Mouse (Mus musculus) bone marrow, adult 2 months (tissue): Measurements from ENCODE around the gene Zfp706. TPM values are rescaled to one million over a fixed set of nuclear protein-coding genes. Genes with fewer than 3 reads are reported as not detected.

Experiments used
- H3K27ac ChIP-seq: fragments of 200-500 bp; 2 replicates; pipeline ENCODE4 v1.5.1; 2012; ENCODE audit warnings: low read depth, mild to moderate bottlenecking, control low read depth, inconsistent platforms, low read length; ENCODE audit not compliant: control insufficient read depth, poor library complexity, insufficient read depth
- H3K4me1 ChIP-seq: fragments of 200-500 bp; 2 replicates; pipeline ENCODE4 v1.6.1; 2011; ENCODE audit warnings: low read length; ENCODE audit not compliant: control insufficient read depth, insufficient read depth
- H3K4me3 ChIP-seq: fragments of 200-500 bp; replicated peaks from 2 replicates; pipeline ENCODE3; 2011; ENCODE audit warnings: mild to moderate bottlenecking, low read depth, low read length, control low read depth; ENCODE audit not compliant: control insufficient read depth
- CTCF ChIP-seq: fragments of 200-500 bp; IDR thresholded peaks from 2 replicates; pipeline ENCODE4 v1.5.1; 2011; ENCODE audit warnings: low read length, control low read depth; ENCODE audit not compliant: control insufficient read depth, insufficient read depth
- POLR2A ChIP-seq: fragments of 200-500 bp; IDR thresholded peaks from 2 replicates; pipeline ENCODE4 v1.6.1; 2011; ENCODE audit warnings: low read depth, mild to moderate bottlenecking, control low read depth, low read length, borderline replicate concordance; ENCODE audit not compliant: control insufficient read depth
- WGBS: fragments of 180-500 bp; shearing (Covaris S2); methylation state at CpG from one replicate; pipeline ENCODE4 v1.1.7; 2018; 5-methylcytosine and 5-hydroxymethylcytosine counted together
- polyA plus RNA-seq: library from polyadenylated mRNA; stranded (reverse); fragments of >200 nt; gene quantifications from 2 replicates; pipeline ENCODE4 v1.2.4, GENCODE M21; 2011; ENCODE audit warnings: low replicate concordance; ENCODE audit not compliant: missing spikeins, insufficient read depth, insufficient read length

Zfp706 gene
- polyA plus RNA-seq, 1 experiment, result 63.7 TPM

- 11% methylated on average over 7 of the region's 7 CpGs for WGBS
Observed at GRCm38 (mm10) chr15:36966940-36967339, 40.6 kb downstream of the Zfp706 start.

GRCm38 (mm10) chr15:36966466-36966865, 41.1 kb downstream of the Zfp706 start:
- Histone ChIP-seq H3K4me1 (no peaks in the 10 kb centered on the region), H3K27ac (no peak overlapping the region), H3K4me3 (no peak overlapping the region)
- WGBS, result 71% methylated on average over 2 of the region's 2 CpGs
- TF ChIP-seq CTCF, result no peak
- TF ChIP-seq POLR2A, result no peak

More at GRCm38 (mm10) chr15:36966940-36967339, 40.6 kb downstream of the Zfp706 start:
- H3K4me1 ChIP-seq, result no peaks in the 10 kb centered on the region
- TF ChIP-seq POLR2A (no peak), CTCF (no peak)
- H3K4me3 ChIP-seq, result no peak overlapping the region
- H3K27ac ChIP-seq, result no peak overlapping the region

GRCm38 (mm10) chr15:36965743-36966142, 41.8 kb downstream of the Zfp706 start:
- no peaks in the 10 kb centered on the region for H3K4me1 ChIP-seq
- 21% methylated on average over 4 of the region's 4 CpGs for WGBS

GRCm38 (mm10) chr15:36962931-36963330, 44.6 kb downstream of the Zfp706 start:
- Histone ChIP-seq H3K4me3 (no peak overlapping the region), H3K27ac (no peak overlapping the region), H3K4me1 (no peaks in the 10 kb centered on the region; the same call in 1 of the 2 replicates)
- WGBS, result 80% methylated on average over 6 of the region's 6 CpGs
- TF ChIP-seq CTCF, result no peak
- TF ChIP-seq POLR2A, result no peak

More at GRCm38 (mm10) chr15:36965743-36966142, 41.8 kb downstream of the Zfp706 start:
- no peak for TF ChIP-seq CTCF
- TF ChIP-seq POLR2A, result no peak
- Histone ChIP-seq H3K27ac (no peak overlapping the region), H3K4me3 (no peak overlapping the region)

GRCm38 (mm10) chr15:36960876-36961237, 46.7 kb downstream of the Zfp706 start:
- no peak overlapping the region for H3K4me3 ChIP-seq
- H3K4me1 ChIP-seq, result no peaks in the 10 kb centered on the region; the same call in 1 of the 2 replicates
- TF ChIP-seq POLR2A, result no peak
- no peak for TF ChIP-seq CTCF
- H3K27ac ChIP-seq, result no peak overlapping the region
- 87% methylated on average over 4 of the region's 4 CpGs for WGBS

- 53% methylated on average over 17 of the region's 17 CpGs for WGBS
- H3K4me1 ChIP-seq, result no peaks in the 10 kb centered on the region; the same call in 1 of the 2 replicates
- no peak overlapping the region for H3K27ac ChIP-seq
- TF ChIP-seq CTCF (no peak), POLR2A (no peak)
- H3K4me3 ChIP-seq, result no peak overlapping the region
Observed at GRCm38 (mm10) chr15:36960010-36960875, 47.3 kb downstream of the Zfp706 start.

- 91% methylated on average over 3 of the region's 3 CpGs for WGBS
- H3K4me1 ChIP-seq, result no peaks in the 10 kb centered on the region; the same call in 1 of the 2 replicates
- no peak overlapping the region for H3K27ac ChIP-seq
- TF ChIP-seq POLR2A (no peak), CTCF (no peak)
- no peak overlapping the region for H3K4me3 ChIP-seq
Observed at GRCm38 (mm10) chr15:36956221-36956620, 51.4 kb downstream of the Zfp706 start.

GRCm38 (mm10) chr15:36950258-36950657, 57.3 kb downstream of the Zfp706 start:
- 89% methylated on average over 2 of the region's 2 CpGs for WGBS
- no peak for TF ChIP-seq CTCF
- TF ChIP-seq POLR2A, result no peak
- no peak overlapping the region for H3K27ac ChIP-seq

More at GRCm38 (mm10) chr15:36950258-36950657, 57.3 kb downstream of the Zfp706 start:
- no peaks in the 10 kb centered on the region for H3K4me1 ChIP-seq
- H3K4me3 ChIP-seq, result no peak overlapping the region
